Mouse (Mus musculus) B cell, adult (primary cell): Measurements from ENCODE around the gene Gm10306. TPM values are rescaled to one million over a fixed set of nuclear protein-coding genes. Genes with fewer than 3 reads are reported as not detected.

Experiments
- total RNA-seq: library from RNA; stranded (reverse); gene quantifications from 4 replicates; pipeline ENCODE4 v1.2.4, GENCODE M21; 2023; ENCODE audit not compliant: inconsistent age

Gene Gm10306
- not detected in 4 replicates for total RNA-seq

GRCm38 (mm10) chr4:94556265-94557054 is at the start of gene Gm10306, which contains the start of gene Caap1:
Gm10306 (plus strand) TSS chr4:94556546.
Caap1 (minus strand) TSS chr4:94556796.

GRCm38 (mm10) chr4:94603031-94603629 is 46.8 kb downstream of the Gm10306 start, which contains the start of gene Plaa:
Plaa (minus strand) TSS chr4:94603244.

Other genes with a start within 250 kb of the Gm10306 start
- gene Caap1, start 250 bp downstream of the Gm10306 start, total RNA-seq: 11.9 to 14.2 TPM (median 13.1 TPM) in 4 replicates
- gene Plaa, start 46.7 kb downstream of the Gm10306 start, total RNA-seq: 47.1 to 54.7 TPM (median 49.3 TPM) in 4 replicates
- gene Ift74, start 57.9 kb downstream of the Gm10306 start, total RNA-seq: 3.6 to 6.4 TPM (median 4.1 TPM) in 4 replicates
- gene Lrrc19, start 93.6 kb downstream of the Gm10306 start, total RNA-seq: not detected in 4 replicates
- gene Tek, start 182.7 kb downstream of the Gm10306 start, total RNA-seq: not detected in 4 replicates